Mouse (Mus musculus): ENCODE measurements around the gene Olfr622. TPM values are rescaled to one million over a fixed set of nuclear protein-coding genes. Genes with fewer than 3 reads are reported as not detected.

Olfr622 gene
- polyA plus RNA-seq, 1 experiment from 2014 or later = not detected

- Histone ChIP-seq H3K4me2 (no peak within 1 kb of the TSS), H3K4me1 (replicated peaks; ENCODE audit: control insufficient read depth, insufficient read depth, low read length) (no peaks in the 10 kb centered on the region), H3K4me3 (ENCODE audit: low read depth, low read length) (no peak within 1 kb of the TSS), H3K9me3 (ENCODE audit: control insufficient read depth, low read length) (no peaks in the 10 kb centered on the region), H3K9ac (ENCODE audit: low read depth, low read length) (no peak within 1 kb of the TSS), H3K36me3 (ENCODE audit: control insufficient read depth, insufficient read depth, low read length) (no peaks in the 10 kb centered on the region), H3K27me3 (replicated peaks; ENCODE audit: control insufficient read depth, insufficient read depth, low read length) (no peaks in the 10 kb centered on the region), H3K27ac (ENCODE audit: low read depth, low read length) (no peak within 1 kb of the TSS)
- WGBS = 60% methylated on average over 2 of the region's 2 CpGs
- DNase-seq (ENCODE audit: low spot score) = no peak
- ATAC-seq (replicated peaks; ENCODE audit: low FRiP score) = no peak
These were observed 52.7 kb downstream of the Olfr622 start, which contains the start of gene Olfr618 for GRCm38 (mm10) chr7:103589803-103590202. Olfr618 (plus strand) TSS chr7:103590103.

Other genes with a start within 250 kb of the Olfr622 start
- gene Usp17lc, start 227.6 kb downstream of the Olfr622 start, polyA plus RNA-seq (2014; fragmentation: Nextera tagmentation; extraction: Ambion mirVana) = not detected in 2 replicates
- gene Olfr605, start 197.3 kb downstream of the Olfr622 start, polyA plus RNA-seq (2014; fragmentation: Nextera tagmentation; extraction: Ambion mirVana) = not detected in 2 replicates
- gene Olfr606, start 193.7 kb downstream of the Olfr622 start, polyA plus RNA-seq (2014; fragmentation: Nextera tagmentation; extraction: Ambion mirVana) = not detected in 2 replicates
- not detected in 2 replicates for gene Olfr607, start 178.6 kb downstream of the Olfr622 start, polyA plus RNA-seq (2014; fragmentation: Nextera tagmentation; extraction: Ambion mirVana)
- not detected in 2 replicates for gene Olfr608, start 172.8 kb downstream of the Olfr622 start, polyA plus RNA-seq (2014; fragmentation: Nextera tagmentation; extraction: Ambion mirVana)
- not detected in 2 replicates for gene Olfr609, start 144.6 kb downstream of the Olfr622 start, polyA plus RNA-seq (2014; fragmentation: Nextera tagmentation; extraction: Ambion mirVana)
- not detected in 2 replicates for gene Olfr610, start 130.6 kb downstream of the Olfr622 start, polyA plus RNA-seq (2014; fragmentation: Nextera tagmentation; extraction: Ambion mirVana)
- not detected in 2 replicates for gene Olfr611, start 121.9 kb downstream of the Olfr622 start, polyA plus RNA-seq (2014; fragmentation: Nextera tagmentation; extraction: Ambion mirVana)
- not detected in 2 replicates for gene Olfr612, start 100.0 kb downstream of the Olfr622 start, polyA plus RNA-seq (2014; fragmentation: Nextera tagmentation; extraction: Ambion mirVana)
- not detected in 2 replicates for gene Olfr613, start 94.6 kb downstream of the Olfr622 start, polyA plus RNA-seq (2014; fragmentation: Nextera tagmentation; extraction: Ambion mirVana)
- not detected in 2 replicates for gene Olfr615, start 86.6 kb downstream of the Olfr622 start, polyA plus RNA-seq (2014; fragmentation: Nextera tagmentation; extraction: Ambion mirVana)
- gene Olfr616, start 73.6 kb downstream of the Olfr622 start, polyA plus RNA-seq (2014; fragmentation: Nextera tagmentation; extraction: Ambion mirVana) = not detected in 2 replicates
- gene Olfr617, start 69.6 kb downstream of the Olfr622 start, polyA plus RNA-seq (2014; fragmentation: Nextera tagmentation; extraction: Ambion mirVana) = not detected in 2 replicates
- not detected in 2 replicates for gene Olfr618, start 52.6 kb downstream of the Olfr622 start, polyA plus RNA-seq (2014; fragmentation: Nextera tagmentation; extraction: Ambion mirVana)
- not detected in 2 replicates for gene Olfr619, start 42.1 kb downstream of the Olfr622 start, polyA plus RNA-seq (2014; fragmentation: Nextera tagmentation; extraction: Ambion mirVana)
- not detected in 2 replicates for gene Olfr620, start 30.2 kb downstream of the Olfr622 start, polyA plus RNA-seq (2014; fragmentation: Nextera tagmentation; extraction: Ambion mirVana)
- not detected in 2 replicates for gene Olfr623, start 21.0 kb upstream of the Olfr622 start, polyA plus RNA-seq (2014; fragmentation: Nextera tagmentation; extraction: Ambion mirVana)
- 0.04 TPM in 1 of 2 replicates, not detected in the other for gene Olfr624, start 28.5 kb upstream of the Olfr622 start, polyA plus RNA-seq (2014; fragmentation: Nextera tagmentation; extraction: Ambion mirVana)
- not detected in 2 replicates for gene Olfr625-ps1, start 40.0 kb upstream of the Olfr622 start, polyA plus RNA-seq (2014; fragmentation: Nextera tagmentation; extraction: Ambion mirVana)
- not detected in 2 replicates for gene Olfr243, start 72.0 kb upstream of the Olfr622 start, polyA plus RNA-seq (2014; fragmentation: Nextera tagmentation; extraction: Ambion mirVana)
- gene Olfr628, start 87.7 kb upstream of the Olfr622 start, polyA plus RNA-seq (2014; fragmentation: Nextera tagmentation; extraction: Ambion mirVana) = not detected in 2 replicates
- gene Olfr629, start 102.2 kb upstream of the Olfr622 start, polyA plus RNA-seq (2014; fragmentation: Nextera tagmentation; extraction: Ambion mirVana) = not detected in 2 replicates
- not detected in 2 replicates for gene Olfr630, start 114.6 kb upstream of the Olfr622 start, polyA plus RNA-seq (2014; fragmentation: Nextera tagmentation; extraction: Ambion mirVana)
- not detected in 2 replicates for gene Olfr69, start 128.9 kb upstream of the Olfr622 start, polyA plus RNA-seq (2014; fragmentation: Nextera tagmentation; extraction: Ambion mirVana)
- not detected in 2 replicates for gene Olfr68, start 137.0 kb upstream of the Olfr622 start, polyA plus RNA-seq (2014; fragmentation: Nextera tagmentation; extraction: Ambion mirVana)
- gene Olfr67, start 149.1 kb upstream of the Olfr622 start, polyA plus RNA-seq (2014; fragmentation: Nextera tagmentation; extraction: Ambion mirVana) = not detected in 2 replicates
- 7,398 and 7,943 TPM in 2 replicates for gene Hbb-bt, start 171.3 kb upstream of the Olfr622 start, polyA plus RNA-seq (2014; fragmentation: Nextera tagmentation; extraction: Ambion mirVana)
- 9,439 and 11,024 TPM in 2 replicates for gene Hbb-bs, start 185.4 kb upstream of the Olfr622 start, polyA plus RNA-seq (2014; fragmentation: Nextera tagmentation; extraction: Ambion mirVana)
- gene Hbb-bh2, start 197.8 kb upstream of the Olfr622 start, polyA plus RNA-seq (2014; fragmentation: Nextera tagmentation; extraction: Ambion mirVana) = not detected in 2 replicates
- 4,066 and 4,428 TPM in 2 replicates for gene Hbb-bh1, start 200.5 kb upstream of the Olfr622 start, polyA plus RNA-seq (2014; fragmentation: Nextera tagmentation; extraction: Ambion mirVana)
- gene Hbb-y, start 210.5 kb upstream of the Olfr622 start, polyA plus RNA-seq (2014; fragmentation: Nextera tagmentation; extraction: Ambion mirVana) = 15,021 and 16,786 TPM in 2 replicates
- gene Olfr66, start 243.6 kb upstream of the Olfr622 start, polyA plus RNA-seq (2014; fragmentation: Nextera tagmentation; extraction: Ambion mirVana) = not detected in 2 replicates